Mouse (Mus musculus): ENCODE results near the gene BC051142.
"Not testable (repeated sequence)": the region's sequence is repeated elsewhere in the genome, so short reads cannot be mapped to it uniquely, and the experiment has no call there.

The BC051142 gene

GRCm38 (mm10) chr17:34399394-34399715, 735 bp downstream of the BC051142 start:
- DNase-seq: no peak

GRCm38 (mm10) chr17:34411117-34411516, 12.5 kb downstream of the BC051142 start:
- DNase-seq: peak; percentile 60

GRCm38 (mm10) chr17:34420014-34420413, 21.4 kb downstream of the BC051142 start:
- DNase-seq: no peak

- DNase-seq: no peak
Observed at GRCm38 (mm10) chr17:34427597-34427996, 29.0 kb downstream of the BC051142 start.

GRCm38 (mm10) chr17:34437120-34437519, 38.5 kb downstream of the BC051142 start:
- no peak for DNase-seq

GRCm38 (mm10) chr17:34437606-34438005, 39.0 kb downstream of the BC051142 start:
- no peak for DNase-seq

- DNase-seq: no peak
Observed at GRCm38 (mm10) chr17:34438588-34438987, 40.0 kb downstream of the BC051142 start.

- no peak for DNase-seq
Observed at GRCm38 (mm10) chr17:34439795-34440194, 41.2 kb downstream of the BC051142 start.

- no peak for DNase-seq
Observed at GRCm38 (mm10) chr17:34441990-34442389, 43.4 kb downstream of the BC051142 start.

GRCm38 (mm10) chr17:34448473-34449041, 49.9 kb downstream of the BC051142 start:
- no peak for DNase-seq

GRCm38 (mm10) chr17:34457668-34458067, 59.0 kb downstream of the BC051142 start:
- no peak for DNase-seq

- DNase-seq: no peak
Observed at GRCm38 (mm10) chr17:34459255-34459654, 60.6 kb downstream of the BC051142 start.

GRCm38 (mm10) chr17:34465906-34466305, 67.3 kb downstream of the BC051142 start:
- not testable (repeated sequence) for DNase-seq

- no peak for DNase-seq
Observed at GRCm38 (mm10) chr17:34470491-34470890, 71.9 kb downstream of the BC051142 start.

GRCm38 (mm10) chr17:34475060-34475459, 76.4 kb downstream of the BC051142 start:
- no peak for DNase-seq

- DNase-seq: no peak
Observed at GRCm38 (mm10) chr17:34476427-34476826, 77.8 kb downstream of the BC051142 start.

- not testable (repeated sequence) for DNase-seq
Observed at GRCm38 (mm10) chr17:34477238-34478013, 78.8 kb downstream of the BC051142 start, which contains the start of gene Btnl4. Gene Btnl4 (minus strand): TSS chr17:34477318.

GRCm38 (mm10) chr17:34492796-34493195, 94.2 kb downstream of the BC051142 start:
- DNase-seq: no peak

- DNase-seq: not testable (repeated sequence)
Observed at GRCm38 (mm10) chr17:34495156-34495555, 96.5 kb downstream of the BC051142 start.

GRCm38 (mm10) chr17:34496539-34496938, 97.9 kb downstream of the BC051142 start:
- DNase-seq: no peak

GRCm38 (mm10) chr17:34497319-34497718, 98.7 kb downstream of the BC051142 start:
- DNase-seq: not testable (repeated sequence)

GRCm38 (mm10) chr17:34497726-34498125, 99.1 kb downstream of the BC051142 start:
- not testable (repeated sequence) for DNase-seq

GRCm38 (mm10) chr17:34507591-34507990, 109.0 kb downstream of the BC051142 start:
- no peak for DNase-seq
